Mouse (Mus musculus) heart, adult 2 months (tissue): Measurements from ENCODE around the gene Zfp74.

Experiments
- CTCF ChIP-seq: fragments of 200-600 bp; IDR thresholded peaks from 2 replicates; pipeline ENCODE4 v1.8.1; 2022; ENCODE audit warnings: antibody characterized with exemption, mild to moderate bottlenecking, moderate library complexity
- EP300 ChIP-seq: fragments of 200-500 bp; IDR thresholded peaks from 2 replicates; pipeline ENCODE4 v1.6.1; 2011; ENCODE audit warnings: low read depth, low read length, control low read depth; ENCODE audit not compliant: insufficient read depth
- POLR2A ChIP-seq: fragments of 200-500 bp; IDR thresholded peaks from 2 replicates; pipeline ENCODE4 v1.6.1; 2011; ENCODE audit warnings: mild to moderate bottlenecking, low read depth, low read length, control low read depth; ENCODE audit not compliant: insufficient read depth

GRCm38 (mm10) chr7:29912172-29912571 is 41.7 kb downstream of the Zfp74 start:
- TF ChIP-seq POLR2A (no peak), CTCF (no peak), EP300 (no peak)
